Mouse (Mus musculus) limb, embryonic 14.5 days (tissue): ENCODE data around the gene Arl3. TPM values are rescaled to one million over a fixed set of nuclear protein-coding genes. Genes with fewer than 3 reads are reported as not detected.

Source experiments
- ATAC-seq: fragments of 200-750 bp; cut with Nextera tagmentation; 2 replicates; pipeline ENCODE4 v1.8.0; 2017; ENCODE audit warnings: low read depth, moderate number of reproducible peaks, moderate TSS enrichment; ENCODE audit not compliant: low FRiP score
- DNase-seq: peaks from one replicate; pipeline ENCODE4 v3.0.0-alpha.2; 2015; ENCODE audit warnings: low spot score
- H3K27ac ChIP-seq: fragments of 300-500 bp; sonication (generic); replicated peaks from 2 replicates; pipeline ENCODE4 v1.5.1; 2014; ENCODE audit warnings: low read depth, mild to moderate bottlenecking, low read length, moderate library complexity, mixed read lengths
- H3K27me3 ChIP-seq: fragments of 300-500 bp; sonication (generic); 2 replicates; pipeline ENCODE4 v1.6.1; 2014; ENCODE audit warnings: low read length, mixed read lengths; ENCODE audit not compliant: control insufficient read depth, insufficient read depth
- H3K36me3 ChIP-seq: fragments of 300-500 bp; sonication (generic); 2 replicates; pipeline ENCODE4 v1.6.1; 2014; ENCODE audit warnings: mild to moderate bottlenecking, low read length, moderate library complexity, mixed read lengths; ENCODE audit not compliant: control insufficient read depth, insufficient read depth
- H3K4me1 ChIP-seq: fragments of 300-500 bp; sonication (generic); 2 replicates; pipeline ENCODE4 v1.6.1; 2014; ENCODE audit warnings: antibody characterized with exemption, low read length, mixed read lengths; ENCODE audit not compliant: control insufficient read depth, insufficient read depth
- H3K4me2 ChIP-seq: fragments of 300-500 bp; sonication (generic); replicated peaks from 2 replicates; pipeline ENCODE4 v1.6.1; 2014; ENCODE audit warnings: low read depth, mild to moderate bottlenecking, low read length, moderate library complexity; ENCODE audit not compliant: severe bottlenecking
- H3K4me3 ChIP-seq: fragments of 300-500 bp; sonication (generic); replicated peaks from 2 replicates; pipeline ENCODE4 v1.5.1; 2014; ENCODE audit warnings: low read length
- H3K9ac ChIP-seq: fragments of 300-500 bp; sonication (generic); 2 replicates; pipeline ENCODE4 v1.6.1; 2014; ENCODE audit warnings: mild to moderate bottlenecking, low read depth, low read length, moderate library complexity; ENCODE audit not compliant: severe bottlenecking
- H3K9me3 ChIP-seq: fragments of 300-500 bp; sonication (generic); 2 replicates; pipeline ENCODE4 v1.6.1; 2016; ENCODE audit warnings: low read length; ENCODE audit not compliant: control insufficient read depth
- POLR2A ChIP-seq: fragments of 200-500 bp; IDR thresholded peaks from 2 replicates; pipeline ENCODE4 v1.8.0; 2012; ENCODE audit warnings: inconsistent platforms, mild to moderate bottlenecking, moderate library complexity, borderline replicate concordance; ENCODE audit not compliant: insufficient read depth, insufficient read length; ENCODE audit errors: extremely low read depth
- WGBS: fragments of 180-500 bp; shearing (Covaris S2); extraction: QIAGEN DNeasy Blood & Tissue Kit; methylation state at CpG from one replicate; pipeline ENCODE4 v1.1.7; 2014; 5-methylcytosine and 5-hydroxymethylcytosine counted together
- polyA plus RNA-seq, 2 experiments: library from polyadenylated mRNA; depleted of rRNA in 1 of 2; stranded (reverse) in 1 of 2; unstranded in 1 of 2; fragments of >200 nt; fragmentation: Nextera tagmentation in 1 of 2; extraction: Ambion mirVana in 1 of 2; gene quantifications; 2 replicates each; pipeline versions ENCODE4 v1.2.1 to v1.2.3; 2012 to 2014

Arl3 gene
- polyA plus RNA-seq, 2 experiments, result 87.2 to 120 TPM

DNA sequence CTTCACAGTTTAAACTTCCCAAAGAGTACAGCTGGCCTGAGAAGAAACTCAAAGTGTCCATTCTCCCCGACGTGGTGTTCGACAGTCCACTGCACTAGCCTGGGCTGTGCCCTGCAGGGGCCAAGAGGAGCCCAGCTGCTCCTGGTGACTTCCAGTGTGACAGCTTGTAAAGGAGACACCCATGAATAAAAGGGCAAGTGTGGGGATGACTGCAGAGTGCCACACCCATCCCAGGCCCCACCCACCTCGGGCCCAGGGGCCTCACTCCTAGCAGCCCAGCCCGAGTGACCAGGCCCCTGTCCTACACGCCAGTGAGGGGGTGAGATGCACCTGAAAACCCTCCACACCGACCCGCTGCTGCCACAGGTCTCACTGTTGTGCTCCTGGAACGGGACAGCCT, 87.2 kb downstream of the Arl3 start:
- Histone ChIP-seq H3K36me3 (peaks cover 38% of the 10 kb centered on the region), H3K4me1 (peaks cover 2% of the 10 kb centered on the region; the same call in 1 of the 2 replicates), H3K27me3 (no peaks in the 10 kb centered on the region), H3K27ac (no peak overlapping the region), H3K9me3 (no peaks in the 10 kb centered on the region), H3K9ac (no peak overlapping the region), H3K4me2 (no peak overlapping the region), H3K4me3 (no peak overlapping the region)
- no peak for TF ChIP-seq POLR2A
- ATAC-seq (no peak), DNase-seq (no peak)
- 74% methylated on average over 9 of the region's 9 CpGs for WGBS

DNA sequence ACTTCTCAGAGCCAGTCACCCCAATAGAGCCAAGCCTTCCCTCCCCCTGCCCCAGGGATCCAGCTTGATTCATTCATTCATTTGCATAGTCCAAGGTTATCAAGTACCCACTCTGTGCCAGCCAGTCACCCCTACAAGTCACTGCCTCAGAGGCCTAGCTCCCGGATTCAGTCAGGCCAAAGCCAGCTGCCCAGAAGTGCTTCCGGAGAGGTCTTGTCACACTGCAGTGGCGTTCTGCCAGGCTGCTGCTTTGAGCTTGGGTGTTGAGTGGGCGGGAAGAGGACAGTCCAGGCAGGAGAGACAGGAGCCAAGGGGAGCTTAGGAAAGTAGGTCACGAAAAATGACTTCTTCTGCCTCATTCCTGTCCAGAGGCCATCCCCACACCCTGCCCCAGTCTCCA, 88.5 kb downstream of the Arl3 start:
- Histone ChIP-seq H3K27ac (no peak overlapping the region), H3K27me3 (no peaks in the 10 kb centered on the region), H3K4me1 (peaks cover 3% of the 10 kb centered on the region; the same call in 1 of the 2 replicates), H3K9ac (no peak overlapping the region), H3K9me3 (no peaks in the 10 kb centered on the region), H3K4me2 (no peak overlapping the region), H3K4me3 (no peak overlapping the region), H3K36me3 (peaks cover 44% of the 10 kb centered on the region)
- no peak for DNase-seq
- 78% methylated on average over 5 of the region's 5 CpGs for WGBS
- no peak for TF ChIP-seq POLR2A
- no peak for ATAC-seq

DNA sequence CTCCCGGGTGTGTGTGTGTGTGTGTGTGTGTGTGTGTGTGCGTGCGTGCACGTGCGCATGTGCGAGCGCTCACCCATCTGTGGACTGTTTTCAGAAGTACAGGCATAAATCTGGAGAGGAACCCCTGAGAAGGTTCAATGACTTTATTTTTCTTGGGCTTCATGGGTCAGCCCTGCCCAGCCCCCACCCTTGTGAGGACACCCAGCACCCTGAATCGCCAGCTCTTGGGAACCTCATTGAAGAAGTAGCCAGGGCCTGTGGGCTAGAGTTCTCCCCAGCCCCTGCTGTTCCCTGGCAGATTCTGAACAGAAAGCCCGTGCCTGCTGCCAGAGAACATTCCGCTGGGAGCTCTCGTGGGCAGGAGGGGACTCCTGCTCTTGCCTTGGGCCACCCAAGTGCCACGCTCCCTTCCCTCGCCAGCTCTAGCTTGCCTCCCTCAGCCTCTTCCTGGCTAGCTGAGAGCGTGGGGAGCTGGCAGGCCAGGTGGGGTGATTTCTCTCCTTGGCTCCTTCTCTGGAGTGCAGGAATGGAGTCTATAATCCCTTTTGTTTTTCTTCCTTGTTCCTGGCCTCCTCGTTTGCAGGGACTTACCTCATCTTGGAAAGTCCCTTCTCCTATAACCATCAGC, 89.2 kb downstream of the Arl3 start:
- Histone ChIP-seq H3K9ac (no peak overlapping the region), H3K4me1 (peaks cover 9% of the 10 kb centered on the region), H3K4me3 (no peak overlapping the region), H3K27me3 (no peaks in the 10 kb centered on the region), H3K9me3 (no peaks in the 10 kb centered on the region), H3K36me3 (peaks cover 47% of the 10 kb centered on the region), H3K4me2 (no peak overlapping the region), H3K27ac (no peak overlapping the region)
- WGBS, result 81% methylated on average over 15 of the region's 15 CpGs
- no peak for DNase-seq
- no peak for TF ChIP-seq POLR2A
- ATAC-seq, result no peak

DNA sequence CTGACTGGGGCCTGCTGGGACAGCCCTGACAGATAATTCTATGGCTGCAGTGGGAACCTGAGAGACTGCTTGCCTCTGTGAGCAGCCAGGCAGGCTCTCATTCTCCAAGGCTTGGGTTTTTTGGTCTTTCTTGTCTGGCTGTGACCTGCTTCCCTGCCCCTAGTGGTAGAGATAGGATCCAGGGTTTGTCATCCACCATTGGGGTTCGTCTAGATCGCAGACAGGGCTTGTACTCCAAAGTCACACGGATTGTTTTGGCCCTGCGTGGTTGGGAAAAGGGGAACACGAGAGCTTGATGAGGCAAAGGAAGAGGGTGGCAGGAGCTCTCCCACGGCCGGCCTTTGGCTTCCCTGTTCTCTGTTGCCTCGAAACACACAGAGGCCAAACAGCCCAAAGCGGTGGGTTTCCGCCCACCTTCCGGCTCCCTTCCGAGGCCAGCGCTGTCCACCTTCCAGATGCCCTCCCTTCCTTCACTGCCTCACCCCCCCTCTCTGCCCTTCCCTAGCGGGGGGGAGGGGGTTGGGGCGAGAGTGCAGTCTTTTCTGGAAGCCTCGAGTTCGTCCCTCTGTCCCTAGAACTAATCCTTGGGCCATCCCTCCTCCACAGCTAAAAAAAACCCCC, 90.0 kb downstream of the Arl3 start:
- no peak for DNase-seq
- no peak for TF ChIP-seq POLR2A
- no peak overlapping the region for H3K9ac ChIP-seq
- H3K4me2 ChIP-seq, result no peak overlapping the region
- no peak overlapping the region for H3K4me3 ChIP-seq
- no peaks in the 10 kb centered on the region for H3K9me3 ChIP-seq
- H3K4me1 ChIP-seq, result peaks cover 9% of the 10 kb centered on the region
- no peaks in the 10 kb centered on the region for H3K27me3 ChIP-seq
- H3K27ac ChIP-seq, result no peak overlapping the region
- no peak for ATAC-seq
- 58% methylated on average over 17 of the region's 17 CpGs for WGBS
- H3K36me3 ChIP-seq, result peaks cover 55% of the 10 kb centered on the region

DNA sequence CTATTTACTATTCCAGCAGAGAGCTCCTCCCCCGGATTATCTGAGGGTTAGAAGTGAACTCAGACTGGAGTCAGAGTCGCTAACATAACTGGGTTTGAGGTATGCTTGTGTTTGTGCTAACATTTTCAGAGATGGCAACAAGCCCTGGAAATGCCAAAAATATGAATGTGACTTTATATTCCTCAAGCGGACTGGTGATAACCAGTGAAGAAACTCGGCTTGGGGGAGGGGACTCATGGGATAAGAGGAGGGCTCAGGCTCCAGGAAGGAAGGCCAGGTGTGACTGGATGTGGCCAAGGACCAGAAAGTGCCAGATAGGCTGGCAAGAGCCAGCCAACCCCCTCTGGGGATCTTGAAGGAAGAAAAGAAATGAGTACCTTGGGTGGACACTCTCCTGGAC, 91.2 kb downstream of the Arl3 start:
- H3K27me3 ChIP-seq, result no peaks in the 10 kb centered on the region
- no peak overlapping the region for H3K27ac ChIP-seq
- DNase-seq (no peak), ATAC-seq (no peak)
- peaks cover 18% of the 10 kb centered on the region for H3K4me1 ChIP-seq
- TF ChIP-seq POLR2A, result no peak
- H3K36me3 ChIP-seq, result peaks cover 52% of the 10 kb centered on the region
- no peaks in the 10 kb centered on the region for H3K9me3 ChIP-seq
- 28% methylated on average over 4 of the region's 4 CpGs for WGBS
- H3K4me3 ChIP-seq, result no peak overlapping the region
- H3K9ac ChIP-seq, result no peak overlapping the region
- no peak overlapping the region for H3K4me2 ChIP-seq
